Mouse (Mus musculus) myocyte (in vitro differentiated cells): Measurements from ENCODE around the gene Slc25a45.

Experiments
- MAX ChIP-seq: IDR thresholded peaks from one replicate; pipeline ENCODE4 v1.6.1; 2011; ENCODE audit warnings: low read depth, mild to moderate bottlenecking, control low read depth
- POLR2A ChIP-seq: IDR thresholded peaks from one replicate; pipeline ENCODE4 v1.6.1; 2011; ENCODE audit warnings: low read depth, mild to moderate bottlenecking, control low read depth, moderate library complexity; ENCODE audit not compliant: insufficient read length

DNA sequence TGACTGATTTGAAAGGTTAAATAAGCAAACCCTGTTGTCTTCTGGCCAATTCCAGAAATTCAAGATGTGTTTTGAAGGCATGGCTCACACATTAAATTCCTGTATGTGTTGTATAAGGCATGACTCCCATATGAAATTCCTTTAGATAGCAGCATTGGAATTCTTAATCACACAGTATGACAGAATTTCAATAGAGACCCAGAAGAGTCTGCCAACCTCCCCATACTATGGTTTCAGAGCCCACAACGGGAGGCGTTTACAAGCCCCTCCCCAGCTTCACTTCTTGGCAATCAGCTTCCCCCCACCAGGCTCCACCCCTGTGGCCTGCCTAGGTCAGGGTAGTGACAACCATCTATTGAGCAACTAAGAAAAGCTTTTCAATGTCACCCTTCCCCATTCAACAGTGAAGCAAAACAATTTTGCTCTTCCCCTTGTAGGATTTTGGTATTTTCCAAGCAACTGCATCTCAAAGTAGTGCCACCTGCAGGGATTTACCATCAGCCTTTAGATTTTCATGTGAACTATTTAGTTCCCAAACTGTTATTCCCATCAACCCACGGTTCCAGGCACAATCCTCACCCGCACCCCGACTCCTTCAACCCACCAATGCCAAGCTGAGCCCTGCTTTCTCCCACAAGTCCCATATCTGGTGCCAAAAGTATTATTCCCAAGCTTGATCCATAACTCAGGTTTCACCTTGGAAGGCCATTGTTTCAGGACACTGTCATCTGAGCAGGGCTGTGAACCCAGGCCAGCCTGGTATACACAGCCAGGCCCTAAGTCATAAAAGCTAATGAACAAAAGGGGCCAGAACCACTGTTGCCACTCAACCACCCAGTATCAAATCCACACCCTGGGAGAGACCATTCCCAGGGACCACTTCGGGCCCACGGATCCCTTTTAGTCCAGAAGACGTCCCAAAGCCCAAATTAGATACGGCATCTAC lies 34.5 kb upstream of the Slc25a45 start:
- TF ChIP-seq POLR2A: peak; percentile 16
- TF ChIP-seq MAX: no peak
